Mouse (Mus musculus) intestine, embryonic 14.5 days (tissue): ENCODE results near the gene Grin1. TPM values are rescaled to one million over a fixed set of nuclear protein-coding genes. Genes with fewer than 3 reads are reported as not detected.

Experiments used
- ATAC-seq: fragments of 200-750 bp; cut with Nextera tagmentation; replicated peaks from 2 replicates; pipeline ENCODE4 v1.8.0; 2017; ENCODE audit warnings: low read depth, moderate number of reproducible peaks, moderate TSS enrichment, moderate library complexity; ENCODE audit not compliant: low FRiP score, low TSS enrichment
- DNase-seq: peaks from one replicate; pipeline ENCODE4 v3.0.0-alpha.2; 2018; ENCODE audit warnings: low spot score
- H3K27ac ChIP-seq: fragments of 300-500 bp; sonication (generic); 2 replicates; pipeline ENCODE4 v1.5.1; 2014; ENCODE audit warnings: low read depth, mild to moderate bottlenecking, control low read depth
- H3K27me3 ChIP-seq: fragments of 300-500 bp; sonication (generic); replicated peaks from 2 replicates; pipeline ENCODE4 v1.6.1; 2014; ENCODE audit warnings: low read length, control low read depth; ENCODE audit not compliant: control insufficient read depth, insufficient read depth
- H3K36me3 ChIP-seq: fragments of 300-500 bp; sonication (generic); 2 replicates; pipeline ENCODE4 v1.6.1; 2014; ENCODE audit warnings: low read length, control low read depth; ENCODE audit not compliant: control insufficient read depth, insufficient read depth
- H3K4me1 ChIP-seq: fragments of 300-500 bp; sonication (generic); replicated peaks from 2 replicates; pipeline ENCODE4 v1.6.1; 2014; ENCODE audit warnings: low read length, control low read depth, mixed read lengths; ENCODE audit not compliant: control insufficient read depth, insufficient read depth
- H3K4me2 ChIP-seq: fragments of 300-500 bp; sonication (generic); 2 replicates; pipeline ENCODE4 v1.6.1; 2014; ENCODE audit warnings: low read length
- H3K4me3 ChIP-seq: fragments of 300-500 bp; sonication (generic); 2 replicates; pipeline ENCODE4 v1.5.1; 2014; ENCODE audit warnings: low read depth, low read length, control low read depth, mixed read lengths
- H3K9ac ChIP-seq: fragments of 300-500 bp; sonication (generic); 2 replicates; pipeline ENCODE4 v1.6.1; 2014; ENCODE audit warnings: mild to moderate bottlenecking, low read length
- H3K9me3 ChIP-seq: fragments of 300-500 bp; sonication (generic); 2 replicates; pipeline ENCODE4 v1.6.1; 2016; ENCODE audit warnings: low read length, control low read depth; ENCODE audit not compliant: control insufficient read depth
- WGBS: fragments of 180-500 bp; shearing (Covaris S2); extraction: QIAGEN DNeasy Blood & Tissue Kit; methylation state at CpG from one replicate; pipeline ENCODE4 v1.1.7; 2014; 5-methylcytosine and 5-hydroxymethylcytosine counted together
- polyA plus RNA-seq: library from polyadenylated mRNA; unstranded; fragments of >200 nt; fragmentation: Nextera tagmentation; extraction: Ambion mirVana; gene quantifications from 2 replicates; pipeline ENCODE4 v1.2.1, GENCODE M21; 2014

Gene Grin1
- polyA plus RNA-seq: 2.1 and 2.4 TPM in 2 replicates

DNA sequence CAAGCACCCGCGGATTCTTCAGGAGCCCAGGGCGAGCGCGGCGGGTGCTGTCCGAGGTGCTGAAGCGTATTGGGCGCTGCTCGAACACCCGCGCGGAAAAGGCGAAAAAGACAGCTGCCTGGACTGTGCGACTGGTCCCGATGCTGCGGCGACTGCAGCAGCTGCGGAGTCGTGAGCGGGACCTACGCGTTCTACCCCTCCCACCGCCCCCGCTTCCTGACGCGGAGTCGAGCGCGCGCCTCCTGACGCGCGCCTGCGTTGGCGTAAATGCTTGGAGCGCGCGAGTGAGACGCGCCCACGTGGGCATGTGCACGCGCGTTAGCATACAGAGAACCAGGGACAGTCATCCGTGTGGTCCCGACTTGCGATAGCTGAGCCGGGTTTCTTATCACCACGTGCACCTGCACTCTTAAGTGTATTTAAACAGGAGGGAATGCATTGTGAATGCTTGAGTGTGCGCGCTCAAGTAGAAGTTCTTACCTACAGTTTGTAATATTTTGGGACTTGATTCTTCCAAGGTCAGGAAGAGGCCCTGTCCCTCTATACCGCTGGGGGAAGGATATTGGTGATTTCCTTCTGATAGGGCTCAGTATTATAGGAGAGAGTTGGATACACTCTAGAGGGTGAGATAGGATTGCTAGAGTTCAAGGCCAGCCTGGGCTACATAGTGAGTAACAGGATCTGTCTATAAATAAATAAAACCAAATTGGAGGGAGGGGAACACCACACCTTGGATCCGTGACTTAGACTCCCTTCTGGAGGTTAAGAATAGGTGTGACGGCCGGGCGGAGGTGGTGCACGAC, at the start of gene Grin1:
Gene Grin1 (minus strand): TSS at position 217 of the 803 bp plus-strand sequence.
- Histone ChIP-seq H3K36me3 (no peaks in the 10 kb centered on the region), H3K27me3 (peaks cover 43% of the 10 kb centered on the region), H3K9ac (no peak within 1 kb of the TSS), H3K4me1 (peaks cover 3% of the 10 kb centered on the region; the same call in 1 of the 2 replicates), H3K9me3 (no peaks in the 10 kb centered on the region), H3K4me2 (peak within 1 kb of the TSS; percentile 49), H3K27ac (no peak within 1 kb of the TSS), H3K4me3 (peak within 1 kb of the TSS; percentile 31)
- WGBS: 9% methylated on average over 58 of the region's 58 CpGs
- DNase-seq: peak; percentile 90
- peak; percentile 76 for ATAC-seq

DNA sequence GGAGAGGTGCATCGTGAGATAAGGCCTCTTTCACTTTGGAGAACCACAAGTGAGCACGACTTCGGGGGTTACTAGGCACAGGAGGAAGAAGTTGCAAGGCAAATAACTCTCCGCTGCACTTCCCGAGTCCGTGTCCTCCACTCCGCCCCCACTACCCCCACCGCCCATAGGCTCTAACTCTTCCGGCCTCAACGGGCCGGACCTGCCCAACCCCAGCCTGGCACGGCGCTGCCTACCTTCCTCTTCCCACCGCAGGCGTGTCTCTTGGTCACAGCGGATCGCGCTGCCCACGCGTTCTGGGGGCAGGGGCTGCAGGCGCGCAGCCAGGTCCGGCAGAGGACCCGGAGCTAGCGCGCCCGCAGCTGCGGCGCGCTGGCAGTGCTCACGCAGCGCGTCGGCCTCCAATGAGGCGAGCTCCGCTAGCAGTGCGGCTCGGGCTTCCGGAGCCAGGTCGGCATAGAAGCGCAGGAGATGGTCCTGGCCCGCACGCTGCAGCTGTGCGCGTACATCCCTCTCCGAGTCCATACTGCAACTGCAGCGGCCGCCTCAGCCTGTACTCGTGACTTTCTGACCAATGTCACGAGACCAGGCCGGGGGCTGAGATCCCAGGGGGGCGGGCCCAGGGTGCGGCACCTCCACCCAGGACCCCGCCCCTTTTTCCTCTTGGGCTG, 46.2 kb upstream of the Grin1 start, which contains the start of gene Uap1l1:
Gene Uap1l1 (minus strand): TSS at position 592 of the 671 bp plus-strand sequence.
- H3K27ac ChIP-seq: no peak within 1 kb of the TSS
- no peaks in the 10 kb centered on the region for H3K4me1 ChIP-seq
- ATAC-seq: peak; percentile 83
- H3K4me2 ChIP-seq: peak within 1 kb of the TSS; percentile 94
- WGBS: under 1% methylated on average over 53 of the region's 54 CpGs
- no peaks in the 10 kb centered on the region for H3K9me3 ChIP-seq
- 0 out of 2 replicates have a peak, but pooled peaks cover 3% of the 10 kb centered on the region for H3K36me3 ChIP-seq
- DNase-seq: peak; percentile 88
- H3K4me3 ChIP-seq: peak within 1 kb of the TSS; percentile 74
- H3K9ac ChIP-seq: peak within 1 kb of the TSS; percentile 48
- no peaks in the 10 kb centered on the region for H3K27me3 ChIP-seq

DNA sequence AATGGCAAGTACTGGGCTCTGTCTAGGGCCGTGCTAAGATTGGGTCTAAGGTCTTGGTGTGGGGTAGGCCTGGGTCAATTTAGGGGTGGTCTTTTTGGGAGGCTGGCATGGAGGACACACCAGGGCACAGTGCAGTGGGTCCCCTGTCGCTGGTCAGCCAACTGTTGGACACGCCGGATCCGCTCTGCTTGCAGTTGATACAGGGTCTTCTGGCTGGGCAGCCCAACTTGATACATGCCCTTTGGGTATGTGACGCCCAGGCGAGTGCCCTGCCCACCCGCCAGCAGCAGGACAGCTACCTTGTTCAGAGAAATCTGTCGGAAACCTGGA, 45.7 kb upstream of the Grin1 start:
- 35% methylated on average over 9 of the region's 9 CpGs for WGBS

DNA sequence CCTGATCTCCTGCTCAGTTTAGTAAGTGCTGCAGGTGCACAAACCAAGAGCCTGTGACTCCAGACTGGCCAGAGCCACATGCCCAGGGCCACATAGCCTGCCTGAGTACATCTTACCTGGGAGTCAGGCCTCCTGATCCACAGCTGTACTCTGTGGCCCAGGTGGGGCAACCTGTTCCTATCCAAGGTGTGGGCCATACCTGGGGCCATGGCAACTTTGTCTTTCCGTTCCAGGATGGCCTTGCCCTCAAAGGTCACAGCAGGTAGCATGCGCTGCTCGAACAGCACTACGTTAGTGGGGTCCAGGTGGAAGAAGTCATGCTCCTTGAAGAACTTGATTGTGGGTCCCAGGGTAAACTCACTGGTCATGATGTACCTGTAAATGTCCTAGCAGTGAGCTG, 45.3 kb upstream of the Grin1 start:
- DNase-seq: no peak
- WGBS: 82% methylated on average over 4 of the region's 4 CpGs
- H3K9ac ChIP-seq: no peak overlapping the region
- H3K4me2 ChIP-seq: peak overlapping the region; percentile 94
- H3K36me3 ChIP-seq: 0 out of 2 replicates have a peak, but pooled peaks cover 3% of the 10 kb centered on the region
- no peak overlapping the region for H3K27ac ChIP-seq
- ATAC-seq: no peak
- H3K4me3 ChIP-seq: peak overlapping the region; percentile 74
- no peaks in the 10 kb centered on the region for H3K9me3 ChIP-seq
- H3K4me1 ChIP-seq: no peaks in the 10 kb centered on the region
- H3K27me3 ChIP-seq: no peaks in the 10 kb centered on the region

More for the DNA sequence above, 45.7 kb upstream of the Grin1 start:
- H3K9me3 ChIP-seq: no peaks in the 10 kb centered on the region
- H3K27me3 ChIP-seq: no peaks in the 10 kb centered on the region
- DNase-seq (peak; percentile 59), ATAC-seq (peak; percentile 7)
- no peaks in the 10 kb centered on the region for H3K4me1 ChIP-seq
- no peak overlapping the region for H3K27ac ChIP-seq
- H3K4me3 ChIP-seq: peak overlapping the region; percentile 74
- H3K9ac ChIP-seq: peak overlapping the region; percentile 48
- 0 out of 2 replicates have a peak, but pooled peaks cover 3% of the 10 kb centered on the region for H3K36me3 ChIP-seq
- peak overlapping the region; percentile 94 for H3K4me2 ChIP-seq

DNA sequence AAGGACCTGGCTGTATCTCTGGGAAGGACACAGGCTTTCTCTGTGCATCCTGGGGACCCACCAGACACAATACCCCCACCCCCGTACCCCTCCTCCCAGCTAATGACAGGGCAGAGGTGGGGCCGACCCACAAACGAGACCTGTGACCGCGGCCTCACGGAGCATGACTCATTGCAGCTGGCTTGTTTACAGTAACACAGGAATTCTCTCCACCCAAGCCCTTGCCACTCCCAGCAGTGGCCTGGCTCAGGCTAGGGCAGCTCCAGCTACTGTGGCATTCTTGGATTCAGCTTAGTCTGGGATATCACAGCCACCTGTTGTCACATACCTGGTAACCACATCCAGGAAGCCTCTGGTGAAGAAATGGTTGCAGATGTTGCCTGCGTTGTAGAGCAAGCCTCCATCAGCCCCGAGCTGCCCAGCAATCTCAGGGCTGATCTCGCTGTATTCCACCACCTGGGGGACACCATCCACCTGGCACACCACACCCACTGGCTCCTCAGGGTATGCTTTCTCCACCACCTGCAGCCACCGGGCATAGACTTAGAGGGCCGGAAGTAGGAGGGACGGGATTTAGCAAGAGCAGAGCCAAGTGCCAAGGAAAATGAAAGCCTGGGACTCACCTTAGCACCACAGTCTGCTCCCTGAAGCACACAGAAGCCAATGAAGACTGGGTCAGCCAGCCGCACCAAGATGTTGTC, 44.6 kb upstream of the Grin1 start:
- 41% methylated on average over 13 of the region's 13 CpGs for WGBS
- DNase-seq (peak; percentile 58), ATAC-seq (no peak; the same call in 1 of the 2 replicates)
- Histone ChIP-seq H3K4me3 (no peak overlapping the region), H3K27me3 (no peaks in the 10 kb centered on the region), H3K9me3 (no peaks in the 10 kb centered on the region), H3K27ac (no peak overlapping the region), H3K9ac (no peak overlapping the region), H3K4me2 (no peak overlapping the region), H3K4me1 (no peaks in the 10 kb centered on the region), H3K36me3 (0 out of 2 replicates have a peak, but pooled peaks cover 3% of the 10 kb centered on the region)

DNA sequence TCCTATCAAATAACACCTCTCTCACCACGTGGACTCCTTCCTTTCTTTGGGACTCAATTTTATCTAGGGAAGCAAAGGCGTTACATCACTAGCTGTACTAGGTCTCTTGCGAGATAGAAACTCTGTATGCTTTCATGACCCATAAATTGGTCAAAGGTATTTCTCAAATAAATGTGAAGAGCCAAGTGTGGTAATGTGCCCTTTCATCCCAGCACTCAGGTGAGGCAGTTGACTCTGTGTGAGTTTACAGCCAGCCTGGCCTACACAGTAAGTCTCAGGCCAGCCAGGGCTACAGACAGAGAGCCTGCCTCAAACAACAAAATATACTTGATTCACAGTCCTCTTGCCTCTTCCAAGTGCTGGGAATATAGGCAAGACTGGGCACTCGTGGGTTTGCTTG, 40.9 kb upstream of the Grin1 start:
- WGBS: 84% methylated on average over 4 of the region's 4 CpGs
- Histone ChIP-seq H3K4me3 (no peak overlapping the region), H3K36me3 (0 out of 2 replicates have a peak, but pooled peaks cover 3% of the 10 kb centered on the region), H3K4me2 (no peak overlapping the region), H3K27me3 (no peaks in the 10 kb centered on the region), H3K4me1 (peaks cover 12% of the 10 kb centered on the region), H3K9ac (no peak overlapping the region), H3K9me3 (no peaks in the 10 kb centered on the region), H3K27ac (no peak overlapping the region)
- no peak for DNase-seq
- ATAC-seq: no peak

DNA sequence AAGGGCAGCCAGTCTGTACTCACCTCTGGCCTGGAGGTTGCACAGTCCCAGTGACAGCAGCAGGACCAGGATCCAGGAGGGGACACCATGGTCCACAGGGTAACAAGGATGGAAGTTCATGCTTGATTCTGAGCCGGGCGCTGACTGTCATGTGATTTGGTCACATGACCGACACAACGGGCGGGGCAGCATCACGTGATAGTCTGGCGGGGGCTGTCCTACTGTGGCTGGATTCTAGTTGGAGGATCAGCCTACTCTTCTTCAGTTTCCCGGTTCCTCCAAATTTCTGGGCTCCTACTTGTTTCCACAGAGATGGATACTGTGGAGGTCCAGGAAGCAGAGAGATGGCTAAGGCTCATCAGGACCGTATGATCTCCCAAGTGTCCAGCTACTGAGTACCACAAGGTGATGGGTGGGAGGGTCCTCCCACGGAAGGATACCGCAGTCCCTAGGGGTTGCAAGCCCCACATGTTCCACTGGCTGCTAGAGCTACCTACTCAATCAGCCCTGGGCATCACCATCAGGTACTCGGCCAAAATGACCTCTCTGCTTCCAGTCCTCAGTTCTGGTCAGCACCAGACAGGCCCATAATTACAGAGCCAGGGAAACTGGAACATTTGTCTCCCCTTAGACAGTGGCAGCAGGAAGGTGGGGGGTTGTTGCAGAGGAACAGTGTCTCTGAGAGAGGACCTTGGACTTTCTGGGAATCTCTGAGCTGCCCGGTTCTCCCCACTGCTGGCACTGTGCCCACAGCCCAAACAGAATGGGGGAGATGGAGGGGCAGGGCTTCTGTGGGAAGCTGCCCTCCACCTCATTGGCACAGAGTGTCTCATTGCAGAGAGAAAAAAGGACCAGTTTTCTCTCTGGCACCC, 37.5 kb upstream of the Grin1 start, which contains the start of gene Dpp7:
Gene Dpp7 (minus strand): TSS at position 152 of the 872 bp plus-strand sequence.
- H3K27ac ChIP-seq: no peak within 1 kb of the TSS
- WGBS: 2% methylated on average over 13 of the region's 13 CpGs

More for the DNA sequence above, 37.5 kb upstream of the Grin1 start, which contains the start of gene Dpp7:
- Histone ChIP-seq H3K4me2 (peak within 1 kb of the TSS; percentile 95), H3K36me3 (peaks cover 21% of the 10 kb centered on the region), H3K9ac (peak within 1 kb of the TSS; percentile 45), H3K4me3 (peak within 1 kb of the TSS; percentile 40), H3K4me1 (peaks cover 12% of the 10 kb centered on the region), H3K9me3 (no peaks in the 10 kb centered on the region), H3K27me3 (no peaks in the 10 kb centered on the region)
- peak; percentile 76 for ATAC-seq
- DNase-seq: peak; percentile 93
